Mouse (Mus musculus) yolk sac, embryonic 10.5 days (tissue): ENCODE data around the gene 2310039H08Rik.

Source experiments
- DNase-seq: peaks from one replicate; pipeline ENCODE4 v3.0.0-alpha.2; 2017; ENCODE audit warnings: low spot score

Gene 2310039H08Rik

DNA sequence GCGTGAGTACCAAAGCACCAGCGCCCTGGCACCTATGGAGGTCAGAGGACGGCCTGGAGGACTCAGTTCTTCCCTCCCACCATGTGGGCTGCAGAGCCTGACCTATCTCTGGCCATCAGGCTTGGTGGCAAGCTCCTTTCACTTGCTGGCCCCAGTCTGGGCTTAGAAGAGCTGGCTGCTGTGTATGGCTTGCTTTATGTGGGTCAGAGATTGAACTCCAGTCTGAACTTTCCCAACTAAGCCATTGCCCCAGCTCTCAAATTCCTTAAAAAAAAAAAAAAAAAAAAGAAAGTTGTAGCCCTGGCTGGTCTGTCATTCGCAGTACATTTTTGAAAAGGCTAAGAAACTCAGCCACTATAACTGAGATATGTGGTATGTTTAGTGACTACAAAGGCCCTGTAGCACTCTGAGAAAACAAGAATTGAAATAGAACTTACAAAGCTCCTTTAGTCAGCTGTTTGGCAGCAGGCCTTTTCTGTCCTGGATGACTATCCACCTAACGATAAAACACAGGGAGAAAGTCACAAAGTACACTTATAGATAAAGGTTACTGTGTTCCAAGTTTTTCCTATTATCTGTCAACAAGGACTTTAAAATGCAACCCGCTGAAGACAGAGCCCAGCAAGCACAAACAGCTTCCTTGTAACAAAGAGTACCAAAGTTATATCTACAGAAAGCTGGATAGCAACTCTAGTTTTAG is 36.8 kb downstream of the 2310039H08Rik start:
- no peak for DNase-seq

DNA sequence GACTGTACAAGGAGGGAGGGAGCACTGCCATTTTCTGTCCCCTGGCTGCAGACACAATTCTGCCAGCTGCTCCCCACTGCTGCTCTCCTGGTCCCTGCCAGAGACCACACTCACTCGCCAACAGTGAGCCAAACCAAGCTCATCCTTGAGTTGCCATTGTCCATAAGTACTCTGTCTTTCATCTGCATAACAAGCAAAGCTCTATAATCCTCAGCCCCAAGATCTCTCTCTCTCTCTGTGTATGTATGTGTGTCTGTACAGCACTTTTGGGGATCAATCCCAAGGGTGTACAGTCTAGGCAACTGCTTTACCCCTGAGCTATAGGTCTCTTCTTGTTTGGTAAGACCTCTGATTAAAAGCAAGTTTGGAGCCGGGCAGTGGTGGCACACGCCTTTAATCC is 38.2 kb downstream of the 2310039H08Rik start:
- DNase-seq, result no peak

DNA sequence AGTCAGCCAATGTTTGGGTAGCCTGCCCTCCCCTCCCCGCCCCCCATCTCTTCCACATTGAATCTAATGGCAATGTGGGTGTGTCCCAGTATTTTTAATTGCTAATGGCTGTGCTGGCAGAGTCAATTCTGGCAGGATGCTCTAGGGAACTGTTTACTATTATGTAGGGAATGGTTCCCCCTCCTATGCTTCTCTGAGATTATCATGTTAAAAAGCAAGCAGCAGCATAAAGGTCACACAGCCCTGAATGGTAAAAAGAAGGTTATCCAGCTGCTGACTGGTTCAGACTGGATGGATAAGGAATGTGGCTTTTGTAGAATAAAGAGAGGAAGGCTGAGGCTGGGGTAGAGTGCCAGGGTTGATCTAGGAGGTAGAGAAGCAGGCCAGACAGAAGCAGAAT is 40.0 kb downstream of the 2310039H08Rik start:
- no peak for DNase-seq

DNA sequence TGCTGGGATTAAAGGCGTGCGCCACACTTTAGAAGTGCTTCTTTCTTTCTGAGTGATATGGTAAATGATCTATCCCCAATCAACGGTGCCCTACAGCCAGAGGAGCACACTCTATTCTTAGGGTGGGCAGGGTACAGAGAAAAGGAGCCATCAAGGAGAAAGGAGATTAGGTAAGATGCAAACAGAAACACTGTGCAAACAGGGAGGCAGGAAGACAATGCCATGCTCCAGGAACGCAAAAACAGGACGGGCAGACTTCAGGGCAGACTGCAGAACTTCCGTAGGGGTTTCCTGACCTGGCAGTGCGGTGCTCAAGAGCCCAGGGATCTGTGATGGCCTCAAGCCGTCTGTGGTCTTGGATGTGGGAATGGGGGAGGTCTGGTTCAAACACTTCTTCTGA is 41.2 kb downstream of the 2310039H08Rik start:
- no peak for DNase-seq

DNA sequence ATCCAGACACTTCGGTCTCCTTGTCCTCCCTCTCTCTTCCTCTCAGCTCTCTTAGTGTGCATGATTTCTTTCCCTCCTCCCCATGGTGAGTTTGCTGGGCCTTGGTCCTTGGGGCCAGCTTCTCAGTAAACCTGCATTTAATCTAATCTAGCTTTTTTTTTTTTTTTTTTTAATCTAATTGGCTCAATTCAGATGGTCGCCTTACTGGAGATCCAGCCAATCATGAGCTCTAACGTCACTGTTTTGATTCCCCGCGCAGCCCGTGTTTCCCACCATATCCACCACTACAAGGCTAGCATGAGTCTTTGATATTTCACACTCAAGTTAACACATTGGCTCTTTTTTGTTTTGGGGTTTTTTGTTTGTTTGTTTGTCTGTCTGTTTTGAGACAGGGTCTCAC is 42.1 kb downstream of the 2310039H08Rik start:
- DNase-seq, result no peak

DNA sequence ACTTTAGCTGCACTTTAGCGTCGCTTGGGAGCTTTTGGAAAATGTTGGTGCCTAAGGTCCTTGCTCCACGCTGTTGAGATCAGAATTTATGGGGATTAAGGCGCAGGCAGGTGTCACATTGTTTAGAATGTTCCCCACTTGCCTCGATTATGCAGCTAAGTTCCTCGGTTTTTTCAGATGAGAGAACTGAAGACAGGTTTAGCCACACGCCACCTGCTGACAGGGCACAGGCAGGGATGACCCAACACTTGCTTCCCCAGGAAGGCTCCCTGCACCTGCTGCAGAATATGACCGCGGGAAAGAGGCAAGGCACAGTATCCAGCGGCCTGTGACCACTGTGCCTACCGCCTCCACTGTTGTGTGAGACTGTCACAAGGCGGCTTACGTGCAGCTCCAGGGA is 43.9 kb downstream of the 2310039H08Rik start:
- DNase-seq, result no peak

DNA sequence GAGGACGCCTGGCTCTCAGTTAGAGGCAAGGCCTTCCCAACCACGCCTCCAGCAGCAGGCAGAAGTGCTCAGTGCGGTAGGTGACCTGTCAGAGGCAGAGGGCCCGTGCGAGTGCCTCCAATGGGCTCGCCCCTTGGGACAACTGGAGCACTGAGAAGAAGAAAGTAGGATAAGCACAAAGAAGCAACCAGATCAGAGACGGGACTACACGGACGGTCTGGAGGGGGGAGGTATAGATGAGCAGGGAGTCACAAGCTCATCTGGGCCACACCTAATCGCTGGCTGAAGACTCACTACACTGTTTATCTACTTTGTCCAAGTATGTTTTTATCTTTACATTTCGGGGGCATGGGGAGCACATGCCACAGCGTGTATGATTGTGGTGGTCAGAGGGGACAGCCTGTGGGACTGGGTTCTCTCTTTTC is 45.3 kb downstream of the 2310039H08Rik start:
- DNase-seq, result no peak

DNA sequence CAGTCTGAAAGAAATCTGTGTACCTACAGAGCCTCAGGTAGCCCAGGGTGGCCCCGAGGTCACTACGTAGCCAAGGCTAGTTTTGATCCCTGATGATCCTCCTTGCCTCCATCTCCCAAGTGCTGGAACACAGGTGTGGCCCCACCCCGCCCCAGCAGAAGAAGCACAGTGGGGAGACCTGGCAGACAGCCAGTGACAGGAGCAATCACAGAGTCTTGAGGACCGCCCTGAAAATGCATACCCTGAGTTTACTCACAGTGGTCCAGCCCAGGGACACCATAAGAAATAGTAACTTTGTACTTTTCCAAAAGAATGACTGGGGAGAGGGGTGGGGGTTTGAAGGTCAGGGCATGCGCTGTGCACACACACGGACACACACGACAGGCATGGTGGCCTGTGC is 48.2 kb downstream of the 2310039H08Rik start:
- DNase-seq, result no peak
